Mouse (Mus musculus) left cerebral cortex, postnatal 25 days (tissue): ENCODE data around the gene Gm45753. TPM values are rescaled to one million over a fixed set of nuclear protein-coding genes. Genes with fewer than 3 reads are reported as not detected.

Experiments used
- DNase-seq, 2 experiments: peaks; one replicate each; pipeline ENCODE4 v3.0.0; 2022; ENCODE audit warnings: low spot score in 2 of 2, mixed read lengths in 1 of 2
- intact Hi-C: fragments of 180-260 bp; cut with DNase I; formaldehyde crosslinking; loops from one replicate; pipeline ENCODE4 v1.15.1; 2025
- total RNA-seq, 2 experiments: library from RNA; stranded (reverse); gene quantifications; 2 replicates each; pipeline ENCODE4 v1.2.3; 2021

Gene Gm45753
- total RNA-seq, 2 experiments from 2014 or later, result not detected

DNA sequence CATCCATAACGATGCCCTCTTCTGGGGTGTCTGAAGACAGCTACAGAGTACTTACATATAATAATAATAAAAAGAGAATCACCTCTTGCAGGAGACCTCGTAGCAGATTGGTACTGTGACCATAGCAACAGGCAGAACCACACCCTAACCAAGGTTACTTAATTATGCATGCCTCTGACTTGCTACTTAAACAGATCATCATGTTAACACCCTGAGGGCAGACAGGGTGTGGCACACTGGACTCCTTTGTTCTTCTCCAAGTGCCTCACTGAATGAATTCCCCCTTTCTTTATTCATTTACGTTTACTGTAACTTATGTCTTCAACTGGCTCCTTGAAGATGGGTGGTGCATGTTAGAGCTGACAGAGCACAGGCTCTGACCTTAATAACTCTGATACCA is 75.0 kb downstream of the Gm45753 start:
- no peak for DNase-seq
- intact Hi-C loops, result loop anchor here (10.0 kb wide), 1 partner anchor 298 kb away; the partner anchor contains the start of gene Fat1

Other genes with a start within 250 kb of the Gm45753 start
- not detected for gene Mtnr1a, start 239.3 kb downstream of the Gm45753 start, total RNA-seq
- gene F11, start 46.4 kb downstream of the Gm45753 start, total RNA-seq, result not detected
- gene Klkb1, start 13.6 kb downstream of the Gm45753 start, total RNA-seq, result not detected
- 1 to 10 TPM; 5.1 to 5.7 TPM for gene Cyp4v3, start 24.8 kb upstream of the Gm45753 start, total RNA-seq
- gene Fam149a, start 73.8 kb upstream of the Gm45753 start, total RNA-seq, result 10 to 100 TPM; 21.6 to 23.6 TPM
- 1 to 10 TPM; 9.4 to 9.7 TPM for gene Tlr3, start 102.6 kb upstream of the Gm45753 start, total RNA-seq
- 100 to 1,000 TPM; 347 to 397 TPM for gene Sorbs2, start 199.3 kb upstream of the Gm45753 start, total RNA-seq